Mouse (Mus musculus) gastrocnemius, postnatal 4 days (tissue): ENCODE measurements around the gene Zfp94. TPM values are rescaled to one million over a fixed set of nuclear protein-coding genes. Genes with fewer than 3 reads are reported as not detected.

Experiments
- DNase-seq, 2 experiments: peaks; one replicate each; pipeline ENCODE4 v3.0.0; 2021 to 2022; ENCODE audit warnings: low spot score in 2 of 2, mixed read lengths in 2 of 2
- total RNA-seq, 2 experiments: library from RNA; stranded (reverse); gene quantifications; 2 replicates each; pipeline ENCODE4 v1.2.3; 2021

Gene Zfp94
- total RNA-seq, 2 experiments from 2014 or later, result 4.0 to 4.2 TPM

DNA sequence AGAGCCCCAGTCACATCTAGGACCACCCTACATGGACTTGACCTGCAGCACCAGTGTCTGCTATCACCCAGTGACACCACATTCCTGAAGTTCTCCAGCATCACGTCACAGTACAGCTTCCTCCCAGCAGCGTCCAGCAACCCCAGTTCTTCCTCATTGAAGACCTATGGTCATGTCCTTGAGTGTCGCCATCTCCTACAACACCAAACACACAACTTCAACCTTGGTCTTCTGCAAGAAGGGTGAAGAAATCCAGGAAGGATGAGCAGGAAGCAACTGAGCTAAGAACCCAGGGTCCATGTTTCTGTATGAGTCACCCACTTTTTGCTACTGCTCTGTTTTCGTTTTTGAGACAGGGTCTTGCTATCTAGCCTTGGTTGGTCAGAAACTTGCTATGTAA lies 6.1 kb upstream of the Zfp94 start:
- no peak for DNase-seq

GRCm38 (mm10) chr7:24318942-24319341 lies 2.5 kb upstream of the Zfp94 start:
- no peak for DNase-seq

- DNase-seq, result no peak
Observed at GRCm38 (mm10) chr7:24315726-24316566, 520 bp downstream of the Zfp94 start.

DNA sequence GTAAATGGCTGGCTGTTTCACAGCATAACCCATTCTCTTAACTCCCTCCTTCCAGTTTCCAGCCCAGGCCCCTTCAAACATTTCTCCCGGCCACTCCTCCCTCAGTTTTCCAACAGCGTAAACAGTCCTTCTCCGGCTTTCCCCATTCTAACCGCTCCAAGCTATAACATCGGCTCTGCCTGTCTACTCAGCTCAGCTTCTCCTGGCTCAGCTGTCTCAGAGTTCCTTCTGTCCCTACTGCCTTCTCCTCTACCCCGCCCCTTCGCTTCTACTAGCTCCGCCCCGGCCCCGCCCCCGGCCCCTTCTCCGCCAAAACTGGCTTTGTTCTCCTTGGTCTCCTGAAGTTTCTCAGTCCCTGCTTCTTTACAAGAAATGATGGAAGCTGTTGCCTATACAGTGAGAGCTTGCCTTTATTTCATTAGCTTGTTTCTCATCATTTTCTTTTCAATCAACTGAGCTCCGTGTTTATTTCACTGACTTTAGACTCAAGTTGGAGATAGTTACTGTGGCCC lies 15.6 kb downstream of the Zfp94 start, which contains the start of gene Zfp61:
Gene Zfp61 (minus strand): TSS at position 462 of the 512 bp plus-strand sequence.
- DNase-seq, result peak in 1 of 2 experiments; percentile 23

DNA sequence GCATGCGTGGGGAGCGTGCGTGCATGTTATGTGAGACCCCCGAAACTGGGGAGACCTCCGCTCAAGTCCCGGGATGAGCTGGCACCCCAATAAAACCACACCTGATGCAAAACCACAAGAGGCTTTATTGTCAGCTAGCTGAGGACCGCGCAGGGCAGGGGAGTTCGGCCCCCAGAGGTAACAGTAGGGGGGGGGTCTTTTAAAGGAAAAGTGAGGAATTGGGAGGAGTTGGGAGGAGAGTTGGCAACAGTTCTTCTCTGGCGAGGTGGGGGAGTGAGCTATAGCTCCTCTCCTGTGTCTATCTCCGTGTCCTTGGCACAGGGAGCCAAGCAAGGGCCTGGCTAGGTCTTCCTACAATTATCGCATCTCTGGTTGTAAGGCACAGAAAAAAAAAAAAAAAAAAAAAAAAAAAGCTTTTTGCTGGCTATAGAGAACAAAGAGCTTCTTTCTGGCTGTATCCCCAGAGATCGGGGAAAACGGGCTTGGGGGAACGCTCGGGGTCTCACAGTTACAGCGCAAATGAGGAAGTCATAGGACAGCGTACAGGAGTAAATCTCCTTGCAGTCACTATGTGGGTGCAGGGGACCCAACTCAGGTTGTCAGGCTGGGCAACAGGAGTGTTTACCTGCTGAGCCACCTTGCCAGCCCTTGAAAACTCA lies 16.5 kb downstream of the Zfp94 start:
- DNase-seq, result no peak

GRCm38 (mm10) chr7:24298973-24299708 lies 17.3 kb downstream of the Zfp94 start:
- DNase-seq, result peak; percentile 45 to 73

DNA sequence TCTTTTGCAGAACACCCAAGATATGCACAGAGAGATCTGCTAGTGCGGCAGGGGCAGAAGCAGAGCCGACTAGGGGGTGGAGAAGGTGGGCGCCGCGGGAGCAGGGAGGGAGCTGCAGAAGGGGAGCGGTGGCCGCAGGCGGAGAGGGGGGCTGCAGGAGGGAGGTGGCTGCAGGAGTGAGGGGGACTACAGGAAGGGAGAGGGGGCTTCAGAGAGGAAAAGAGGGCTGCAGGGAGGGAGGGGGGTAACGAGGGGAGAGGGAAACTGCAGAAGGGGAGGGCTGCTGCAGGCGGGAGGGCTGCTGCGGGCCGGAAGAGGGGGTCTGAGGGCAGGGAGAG lies 17.9 kb downstream of the Zfp94 start:
- no peak for DNase-seq

GRCm38 (mm10) chr7:24297361-24298095 lies 18.9 kb downstream of the Zfp94 start:
- no peak for DNase-seq

GRCm38 (mm10) chr7:24296386-24296785 lies 20.1 kb downstream of the Zfp94 start:
- DNase-seq, result no peak

DNA sequence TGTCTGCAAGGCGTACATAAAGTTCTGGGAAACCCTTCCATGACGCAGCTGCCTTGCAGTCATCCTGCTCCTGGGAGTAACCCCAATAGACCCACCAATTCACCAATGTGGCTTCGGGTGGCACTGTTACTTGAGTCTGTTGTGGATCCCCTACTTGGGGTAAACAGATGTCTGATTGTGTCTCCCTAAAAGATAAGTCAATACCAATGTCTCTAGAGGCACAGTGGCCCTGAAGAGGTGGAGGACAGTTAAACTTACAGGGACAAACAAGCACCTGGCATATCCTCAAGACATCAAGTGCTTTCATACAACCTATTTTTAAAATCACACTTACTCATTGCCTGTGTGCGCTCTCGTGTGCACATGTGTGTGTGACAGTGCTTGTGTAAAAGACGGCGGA lies 21.1 kb downstream of the Zfp94 start:
- DNase-seq, result no peak

DNA sequence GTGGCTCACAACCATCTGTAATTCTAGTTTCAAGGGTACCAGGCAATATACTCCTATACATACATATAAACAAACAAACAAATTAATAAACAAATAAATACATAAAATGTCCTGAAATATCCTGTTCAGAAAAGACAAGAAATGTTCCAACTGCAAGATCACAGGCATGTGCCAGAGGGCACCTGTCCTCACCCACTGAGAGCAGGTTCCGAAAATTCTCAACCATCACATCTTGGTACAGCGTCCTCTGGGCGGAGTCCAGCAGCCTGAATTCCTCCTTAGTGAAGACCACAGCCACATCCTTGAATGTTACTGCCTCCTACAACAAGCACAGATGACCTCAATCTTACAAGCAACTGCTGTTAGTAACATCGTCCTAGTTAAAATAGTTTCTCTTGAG lies 21.7 kb downstream of the Zfp94 start:
- DNase-seq, result no peak

GRCm38 (mm10) chr7:24293061-24293851 lies 23.2 kb downstream of the Zfp94 start:
- no peak for DNase-seq

- DNase-seq, result no peak
Observed at GRCm38 (mm10) chr7:24291387-24292090, 24.9 kb downstream of the Zfp94 start.

- DNase-seq, result no peak
Observed at GRCm38 (mm10) chr7:24290106-24290693, 26.3 kb downstream of the Zfp94 start.

DNA sequence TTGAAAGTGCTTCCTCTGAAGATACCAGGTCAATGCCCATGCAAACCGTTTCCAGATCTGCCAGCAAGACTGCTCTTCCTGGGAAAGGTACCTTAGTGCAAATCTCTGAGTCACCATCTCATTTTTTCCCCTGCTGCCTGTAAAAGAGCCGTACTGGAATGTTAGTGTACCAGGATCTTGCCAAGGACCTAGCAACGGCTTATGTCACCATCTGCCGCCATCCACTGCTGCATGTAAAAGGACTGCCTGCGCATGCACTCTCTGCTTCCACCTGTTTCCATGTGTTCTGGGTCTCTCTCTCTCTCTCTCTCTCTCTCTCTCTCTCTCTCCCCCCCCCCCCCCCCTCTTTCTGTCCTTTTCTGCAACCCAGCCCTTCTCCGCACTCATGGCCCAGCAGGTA lies 28.0 kb downstream of the Zfp94 start:
- no peak for DNase-seq

- peak in 1 of 2 experiments; percentile 10 for DNase-seq
Observed at GRCm38 (mm10) chr7:24287670-24288069, 28.8 kb downstream of the Zfp94 start.

DNA sequence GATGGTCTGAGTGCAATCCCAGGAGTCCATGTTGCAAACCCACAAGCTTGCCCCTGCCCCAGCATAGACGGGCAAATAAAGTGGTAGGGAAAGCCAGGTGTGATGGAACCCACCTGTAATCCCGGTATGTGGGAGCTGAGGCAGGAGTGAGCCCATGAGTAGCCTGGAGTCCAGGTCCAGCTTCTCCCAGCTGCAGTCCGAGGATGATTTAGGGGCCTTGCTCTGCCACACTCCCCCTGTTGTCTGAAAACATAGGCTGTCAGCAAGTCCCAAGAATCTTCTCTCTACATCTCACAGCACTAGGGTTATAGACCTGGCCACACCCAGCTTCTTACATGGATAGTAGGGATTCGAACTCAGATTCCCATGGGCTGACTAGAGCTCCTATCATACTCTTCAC lies 29.6 kb downstream of the Zfp94 start:
- DNase-seq, result no peak

DNA sequence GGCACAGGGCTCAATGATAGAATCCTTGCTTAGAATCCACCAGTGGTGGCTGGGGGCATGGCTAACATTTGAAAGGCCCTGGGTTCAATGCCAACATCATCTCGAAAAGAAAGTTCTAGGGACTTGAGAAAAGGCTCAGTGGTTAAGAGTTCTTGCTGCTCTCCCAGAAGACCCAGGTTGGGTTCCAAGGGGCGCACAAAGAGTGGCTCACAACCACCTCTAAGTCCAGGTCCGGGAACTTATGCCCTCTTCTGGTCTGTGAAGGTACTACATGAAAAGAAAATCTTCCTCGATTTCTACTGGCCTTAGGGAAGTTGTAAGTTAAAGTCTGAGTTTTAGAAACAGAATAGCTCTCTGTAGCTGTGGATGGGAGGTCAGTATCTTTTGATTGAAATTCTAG lies 30.4 kb downstream of the Zfp94 start:
- no peak for DNase-seq

DNA sequence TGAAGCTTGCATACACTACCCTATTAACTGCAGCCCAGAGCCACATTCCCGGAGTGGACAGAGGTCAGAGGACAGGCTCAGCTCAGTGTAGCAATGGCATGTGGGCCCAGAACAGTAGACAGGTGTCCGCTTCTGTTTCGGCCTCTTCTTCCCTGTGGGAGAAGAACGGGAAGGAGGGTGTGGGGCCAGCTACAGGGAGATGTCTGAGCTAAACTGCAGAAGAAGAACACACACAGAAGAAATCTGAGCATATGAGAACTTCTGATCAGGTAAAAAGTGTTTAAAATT lies 35.7 kb downstream of the Zfp94 start:
- DNase-seq, result peak in 1 of 2 experiments; percentile 8
